Mouse (Mus musculus): ENCODE measurements around the gene Eno2.

The Eno2 gene

GRCm38 (mm10) chr6:124720904-124721303 is 48.6 kb downstream of the Eno2 start:
- H3K36me3 ChIP-seq (ENCODE audit: insufficient read depth, low read length) = peaks cover 66% of the 10 kb centered on the region
- H3K27me3 ChIP-seq (ENCODE audit: insufficient read depth, low read length) = no peaks in the 10 kb centered on the region
- TF ChIP-seq CTCF (conservative IDR thresholded peaks at IDR 0.05; ENCODE audit: low read length) = no peak
- no peak for TF ChIP-seq POU5F1 (IDR thresholded peaks at IDR 0.05; ENCODE audit: borderline replicate concordance, low read length)
- no peak for TF ChIP-seq NANOG (IDR thresholded peaks at IDR 0.05; ENCODE audit: borderline replicate concordance, low read length)
- peaks cover 70% of the 10 kb centered on the region for H3K4me1 ChIP-seq (replicated peaks; ENCODE audit: low read depth, low read length)
- no peaks in the 10 kb centered on the region for H3K9me3 ChIP-seq (ENCODE audit: low read length)
- no peak overlapping the region for H3K4me3 ChIP-seq (replicated peaks; ENCODE audit: low read length)

- peaks cover 66% of the 10 kb centered on the region for H3K36me3 ChIP-seq (ENCODE audit: insufficient read depth, low read length)
- peaks cover 79% of the 10 kb centered on the region for H3K4me1 ChIP-seq (replicated peaks; ENCODE audit: low read depth, low read length)
- no peaks in the 10 kb centered on the region for H3K9me3 ChIP-seq (ENCODE audit: low read length)
- H3K27me3 ChIP-seq (ENCODE audit: insufficient read depth, low read length) = no peaks in the 10 kb centered on the region
- H3K4me3 ChIP-seq (replicated peaks; ENCODE audit: low read length) = peak overlapping the region; percentile 78
- TF ChIP-seq CTCF (conservative IDR thresholded peaks at IDR 0.05; ENCODE audit: low read length) = no peak
- no peak for TF ChIP-seq POU5F1 (IDR thresholded peaks at IDR 0.05; ENCODE audit: borderline replicate concordance, low read length)
- TF ChIP-seq NANOG (IDR thresholded peaks at IDR 0.05; ENCODE audit: borderline replicate concordance, low read length) = no peak
Measured at GRCm38 (mm10) chr6:124719354-124719978, 50.0 kb downstream of the Eno2 start.

GRCm38 (mm10) chr6:124718703-124719102 is 50.8 kb downstream of the Eno2 start:
- Histone ChIP-seq H3K9me3 (ENCODE audit: low read length) (no peaks in the 10 kb centered on the region), H3K4me3 (replicated peaks; ENCODE audit: low read length) (peak overlapping the region; percentile 78), H3K4me1 (replicated peaks; ENCODE audit: low read depth, low read length) (peaks cover 84% of the 10 kb centered on the region), H3K27me3 (ENCODE audit: insufficient read depth, low read length) (no peaks in the 10 kb centered on the region), H3K36me3 (ENCODE audit: insufficient read depth, low read length) (peaks cover 66% of the 10 kb centered on the region)
- TF ChIP-seq NANOG (IDR thresholded peaks at IDR 0.05; ENCODE audit: borderline replicate concordance, low read length) (no peak), POU5F1 (IDR thresholded peaks at IDR 0.05; ENCODE audit: borderline replicate concordance, low read length) (no peak), CTCF (conservative IDR thresholded peaks at IDR 0.05; ENCODE audit: low read length) (no peak)

GRCm38 (mm10) chr6:124717968-124718367 is 51.5 kb downstream of the Eno2 start:
- Histone ChIP-seq H3K9me3 (ENCODE audit: low read length) (no peaks in the 10 kb centered on the region), H3K4me3 (replicated peaks; ENCODE audit: low read length) (peak overlapping the region; percentile 78), H3K4me1 (replicated peaks; ENCODE audit: low read depth, low read length) (peaks cover 91% of the 10 kb centered on the region), H3K36me3 (ENCODE audit: insufficient read depth, low read length) (peaks cover 66% of the 10 kb centered on the region), H3K27me3 (ENCODE audit: insufficient read depth, low read length) (no peaks in the 10 kb centered on the region)
- TF ChIP-seq POU5F1 (IDR thresholded peaks at IDR 0.05; ENCODE audit: borderline replicate concordance, low read length) (no peak), NANOG (IDR thresholded peaks at IDR 0.05; ENCODE audit: borderline replicate concordance, low read length) (no peak), CTCF (conservative IDR thresholded peaks at IDR 0.05; ENCODE audit: low read length) (no peak)

GRCm38 (mm10) chr6:124716864-124717490 is 52.5 kb downstream of the Eno2 start:
- no peaks in the 10 kb centered on the region for H3K27me3 ChIP-seq (ENCODE audit: insufficient read depth, low read length)
- TF ChIP-seq NANOG (IDR thresholded peaks at IDR 0.05; ENCODE audit: borderline replicate concordance, low read length) = no peak
- TF ChIP-seq POU5F1 (IDR thresholded peaks at IDR 0.05; ENCODE audit: borderline replicate concordance, low read length) = no peak
- TF ChIP-seq CTCF (conservative IDR thresholded peaks at IDR 0.05; ENCODE audit: low read length) = peak; percentile 33
- peaks cover 92% of the 10 kb centered on the region for H3K4me1 ChIP-seq (replicated peaks; ENCODE audit: low read depth, low read length)
- H3K9me3 ChIP-seq (ENCODE audit: low read length) = no peaks in the 10 kb centered on the region
- H3K4me3 ChIP-seq (replicated peaks; ENCODE audit: low read length) = peak overlapping the region; percentile 78
- H3K36me3 ChIP-seq (ENCODE audit: insufficient read depth, low read length) = peaks cover 65% of the 10 kb centered on the region

GRCm38 (mm10) chr6:124712918-124713317 is 56.6 kb downstream of the Eno2 start:
- no peaks in the 10 kb centered on the region for H3K27me3 ChIP-seq (ENCODE audit: insufficient read depth, low read length)
- peak overlapping the region; percentile 100 for H3K4me3 ChIP-seq (replicated peaks; ENCODE audit: low read length)
- TF ChIP-seq POU5F1 (IDR thresholded peaks at IDR 0.05; ENCODE audit: borderline replicate concordance, low read length) = no peak
- TF ChIP-seq NANOG (IDR thresholded peaks at IDR 0.05; ENCODE audit: borderline replicate concordance, low read length) = no peak
- no peak for TF ChIP-seq CTCF (conservative IDR thresholded peaks at IDR 0.05; ENCODE audit: low read length)
- peaks cover 83% of the 10 kb centered on the region for H3K4me1 ChIP-seq (replicated peaks; ENCODE audit: low read depth, low read length)
- no peaks in the 10 kb centered on the region for H3K9me3 ChIP-seq (ENCODE audit: low read length)
- H3K36me3 ChIP-seq (ENCODE audit: insufficient read depth, low read length) = peaks cover 78% of the 10 kb centered on the region

- Histone ChIP-seq H3K4me1 (replicated peaks; ENCODE audit: low read depth, low read length) (peaks cover 83% of the 10 kb centered on the region), H3K4me3 (replicated peaks; ENCODE audit: low read length) (peak within 1 kb of the TSS; percentile 100), H3K9me3 (ENCODE audit: low read length) (no peaks in the 10 kb centered on the region), H3K36me3 (ENCODE audit: insufficient read depth, low read length) (peaks cover 80% of the 10 kb centered on the region), H3K27me3 (ENCODE audit: insufficient read depth, low read length) (no peaks in the 10 kb centered on the region)
- TF ChIP-seq CTCF (conservative IDR thresholded peaks at IDR 0.05; ENCODE audit: low read length) (no peak), POU5F1 (IDR thresholded peaks at IDR 0.05; ENCODE audit: borderline replicate concordance, low read length) (no peak), NANOG (IDR thresholded peaks at IDR 0.05; ENCODE audit: borderline replicate concordance, low read length) (no peak)
Measured at GRCm38 (mm10) chr6:124711824-124712782, 57.4 kb downstream of the Eno2 start, which contains the start of the genes Emg1 and Phb2. Gene Emg1, minus strand, starts transcription at chr6:124712178. Gene Phb2, plus strand, starts transcription at chr6:124712336.

Measured in E14TG2a.4 (cell line).